Mouse (Mus musculus) ES-Bruce4 (cell line): ENCODE results near the gene Hpse. TPM values are rescaled to one million over a fixed set of nuclear protein-coding genes. Genes with fewer than 3 reads are reported as not detected.

Experiments used
- H3K27ac ChIP-seq: 2 replicates; pipeline ENCODE4 v1.5.1; 2012; ENCODE audit warnings: low read length, inconsistent platforms; ENCODE audit not compliant: insufficient read depth
- H3K27me3 ChIP-seq: 2 replicates; pipeline ENCODE4 v1.6.1; 2012; ENCODE audit warnings: mild to moderate bottlenecking, low read length, inconsistent platforms; ENCODE audit not compliant: control insufficient read depth, poor library complexity, insufficient read depth, severe bottlenecking
- H3K36me3 ChIP-seq: 2 replicates; pipeline ENCODE4 v1.6.1; 2012; ENCODE audit warnings: inconsistent platforms, mild to moderate bottlenecking, low read length, moderate library complexity; ENCODE audit not compliant: control insufficient read depth, poor library complexity, insufficient read depth, severe bottlenecking
- H3K4me1 ChIP-seq: one replicate; pipeline ENCODE4 v1.8.1; 2011; ENCODE audit warnings: low read length; ENCODE audit not compliant: control insufficient read depth, insufficient read depth
- H3K4me3 ChIP-seq: 2 replicates; pipeline ENCODE4 v1.5.1; 2011; ENCODE audit warnings: low read depth, mild to moderate bottlenecking, low read length
- H3K9ac ChIP-seq: 2 replicates; pipeline ENCODE4 v1.6.1; 2012; ENCODE audit warnings: low read depth, mild to moderate bottlenecking, inconsistent platforms; ENCODE audit not compliant: poor library complexity, severe bottlenecking
- H3K9me3 ChIP-seq: replicated peaks from 2 replicates; pipeline ENCODE4 v1.6.1; 2012; ENCODE audit warnings: mild to moderate bottlenecking, low read length, inconsistent platforms; ENCODE audit not compliant: control insufficient read depth, poor library complexity, insufficient read depth, severe bottlenecking
- CTCF ChIP-seq: IDR thresholded peaks from one replicate; pipeline ENCODE4 v1.8.1; 2011; ENCODE audit warnings: low read depth, low read length
- EP300 ChIP-seq: IDR thresholded peaks from 2 replicates; pipeline ENCODE4 v1.6.1; 2011; ENCODE audit warnings: low read depth, low read length; ENCODE audit not compliant: insufficient read depth
- POLR2A ChIP-seq: IDR thresholded peaks from one replicate; pipeline ENCODE4 v1.8.1; 2011; ENCODE audit warnings: low read length; ENCODE audit not compliant: insufficient read depth
- polyA plus RNA-seq: library from polyadenylated mRNA; stranded (reverse); fragments of >200 nt; gene quantifications from 2 replicates; pipeline ENCODE4 v1.2.4, GENCODE M21; 2011; ENCODE audit warnings: low read depth; ENCODE audit not compliant: missing spikeins, insufficient read depth, insufficient read length

The Hpse gene
- polyA plus RNA-seq, 1 experiment: not detected

DNA sequence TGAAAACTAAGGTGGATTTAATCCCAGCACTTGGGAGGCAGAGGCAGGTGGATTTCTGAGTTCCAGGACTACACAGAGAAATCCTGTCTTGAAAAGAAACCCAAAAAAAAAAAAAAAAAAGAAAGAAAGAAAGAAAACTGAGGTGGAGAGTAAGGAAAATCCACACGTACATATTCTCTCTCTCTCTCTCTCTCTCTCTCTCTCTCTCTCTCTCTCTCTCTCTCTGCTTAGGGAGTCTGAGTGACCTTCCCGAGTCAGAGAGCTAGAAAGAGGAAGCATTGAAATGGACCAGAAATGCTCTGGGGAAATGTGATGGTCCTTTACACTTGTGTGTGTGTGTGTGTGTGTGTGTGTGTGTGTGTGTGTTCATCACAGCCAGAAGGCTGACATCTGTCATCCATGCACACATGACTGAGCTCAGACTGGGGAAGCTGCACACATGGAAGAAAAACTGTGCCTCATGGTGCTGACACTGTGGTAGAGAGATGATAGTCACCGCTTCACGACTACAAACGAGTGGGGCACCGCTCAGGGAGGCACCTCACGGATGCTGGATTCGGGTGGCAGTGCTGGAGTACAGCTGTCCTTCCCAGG, 84.5 kb downstream of the Hpse start:
- no peak for TF ChIP-seq CTCF
- TF ChIP-seq EP300: no peak
- no peak for TF ChIP-seq POLR2A
- H3K27me3 ChIP-seq: no peaks in the 10 kb centered on the region
- H3K4me1 ChIP-seq: peaks cover 2% of the 10 kb centered on the region
- H3K4me3 ChIP-seq: no peak overlapping the region
- H3K9ac ChIP-seq: no peak overlapping the region
- H3K27ac ChIP-seq: no peak overlapping the region
- no peaks in the 10 kb centered on the region for H3K9me3 ChIP-seq
- no peaks in the 10 kb centered on the region for H3K36me3 ChIP-seq

DNA sequence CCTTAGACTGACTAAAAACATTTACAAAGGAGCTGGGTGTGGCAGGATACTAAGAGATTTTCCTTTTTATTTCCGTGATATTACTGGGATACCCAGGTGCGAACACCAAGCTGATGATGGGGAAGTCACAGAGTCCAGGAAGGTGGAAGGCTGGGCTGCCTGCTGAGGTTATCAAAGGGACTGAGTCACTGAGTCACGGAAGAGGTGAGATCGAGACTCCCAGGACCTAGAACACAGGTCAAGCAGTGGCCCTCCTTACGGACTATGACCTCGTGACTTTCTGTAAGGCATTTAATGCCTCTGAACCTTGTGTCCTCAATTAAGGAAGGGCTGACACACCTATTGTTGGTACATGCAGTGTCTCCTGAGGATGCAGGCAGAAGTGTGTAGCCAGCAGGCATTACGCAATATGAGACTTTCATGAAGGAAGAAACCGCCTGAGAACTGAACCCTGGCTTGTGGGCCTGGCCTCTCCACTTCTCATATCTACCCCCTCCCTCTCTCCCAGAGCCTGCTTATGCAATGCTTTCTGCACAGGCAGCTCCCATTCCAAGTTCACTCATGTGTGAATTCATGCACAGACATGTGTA, 86.9 kb downstream of the Hpse start:
- Histone ChIP-seq H3K36me3 (no peaks in the 10 kb centered on the region), H3K9me3 (no peaks in the 10 kb centered on the region), H3K27me3 (no peaks in the 10 kb centered on the region), H3K27ac (no peak overlapping the region), H3K9ac (no peak overlapping the region), H3K4me3 (no peak overlapping the region), H3K4me1 (peaks cover 2% of the 10 kb centered on the region)
- TF ChIP-seq CTCF: no peak

Other genes with a start within 250 kb of the Hpse start
- 31.9 and 34.9 TPM in 2 replicates for gene Lin54, start 219.1 kb downstream of the Hpse start, polyA plus RNA-seq
- 104 and 118 TPM in 2 replicates for gene Cops4, start 201.4 kb downstream of the Hpse start, polyA plus RNA-seq
- gene Plac8, start 147.5 kb downstream of the Hpse start, polyA plus RNA-seq: 19.6 and 22.1 TPM in 2 replicates
- 48.0 and 57.3 TPM in 2 replicates for gene Coq2, start 44.6 kb downstream of the Hpse start, polyA plus RNA-seq
- 27.2 and 37.6 TPM in 2 replicates for gene Helq, start 78.9 kb upstream of the Hpse start, polyA plus RNA-seq
- 79.1 and 93.6 TPM in 2 replicates for gene Mrps18c, start 78.9 kb upstream of the Hpse start, polyA plus RNA-seq
- gene Abraxas1, start 101.2 kb upstream of the Hpse start, polyA plus RNA-seq: 32.9 and 37.4 TPM in 2 replicates
- gene Gpat3, start 126.0 kb upstream of the Hpse start, polyA plus RNA-seq: 8.2 and 11.8 TPM in 2 replicates